Mouse (Mus musculus): ENCODE data around the gene Lonrf2. TPM values are rescaled to one million over a fixed set of nuclear protein-coding genes. Genes with fewer than 3 reads are reported as not detected.

The Lonrf2 gene
- polyA plus RNA-seq (2014; fragmentation: Illumina TruSeq; extraction: RNeasy Lipid Tissue Mini Kit (QIAGEN cat#74804); ENCODE audit: low read depth, low replicate concordance): 11.8 TPM

DNA sequence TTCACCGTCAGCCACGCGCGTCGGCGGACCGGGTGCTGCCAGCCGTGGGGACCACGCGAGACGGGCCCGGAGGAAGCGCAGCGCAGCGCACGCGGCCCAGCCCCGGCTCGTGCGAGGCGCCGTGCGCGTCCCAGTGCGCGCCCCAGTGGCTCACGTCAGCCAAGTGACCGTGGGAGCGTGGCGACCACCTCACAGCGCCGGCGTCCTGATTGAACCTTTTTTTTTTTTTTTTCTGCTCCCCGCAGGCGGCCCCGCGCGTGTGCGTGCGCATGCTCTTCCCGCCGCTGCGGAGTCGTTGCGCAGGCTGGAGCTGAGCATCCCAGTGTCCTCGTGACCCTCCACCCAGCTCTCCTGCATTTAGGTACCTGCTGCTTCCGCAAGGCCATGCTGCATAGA is at the start of gene Lonrf2:
Gene Lonrf2, minus strand, starts transcription at position 235 of the 396 bp plus-strand sequence.

Other genes starting within 250 kb of the Lonrf2 start
- gene Aff3, start 171.8 kb downstream of the Lonrf2 start, polyA plus RNA-seq (2014; fragmentation: Illumina TruSeq; extraction: RNeasy Lipid Tissue Mini Kit (QIAGEN cat#74804); ENCODE audit: low read depth, low replicate concordance): 1.5 TPM
- 1.2 TPM for gene Chst10, start 61.5 kb upstream of the Lonrf2 start, polyA plus RNA-seq (2014; fragmentation: Illumina TruSeq; extraction: RNeasy Lipid Tissue Mini Kit (QIAGEN cat#74804); ENCODE audit: low read depth, low replicate concordance)
- not detected for gene Nms, start 102.4 kb upstream of the Lonrf2 start, polyA plus RNA-seq (2014; fragmentation: Illumina TruSeq; extraction: RNeasy Lipid Tissue Mini Kit (QIAGEN cat#74804); ENCODE audit: low read depth, low replicate concordance)
- gene Pdcl3, start 148.9 kb upstream of the Lonrf2 start, polyA plus RNA-seq (2014; fragmentation: Illumina TruSeq; extraction: RNeasy Lipid Tissue Mini Kit (QIAGEN cat#74804); ENCODE audit: low read depth, low replicate concordance): 90.0 TPM